Mouse (Mus musculus): Measurements from ENCODE around the gene Agpat3.

DNA sequence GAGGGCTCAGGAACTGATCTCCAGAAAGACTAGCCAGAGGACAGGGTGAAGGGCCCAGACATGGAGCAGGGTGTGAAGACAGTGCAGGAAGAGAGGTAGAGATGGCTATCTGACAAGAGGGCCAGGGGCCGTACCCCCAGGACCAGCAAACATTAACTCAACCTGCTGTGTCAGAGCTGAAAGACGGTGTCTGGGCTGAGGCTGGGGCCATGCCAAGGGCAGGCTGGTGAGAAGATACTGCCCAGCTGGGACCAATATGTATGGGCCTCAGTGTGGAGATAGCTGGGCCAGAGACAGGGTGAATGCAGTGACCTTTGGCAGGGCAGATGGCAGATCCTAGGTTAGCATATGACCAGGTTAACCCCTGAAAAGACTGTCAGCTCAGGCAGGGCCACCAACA is 48.8 kb upstream of the Agpat3 start:
- TF ChIP-seq TAL1 (IDR thresholded peaks at IDR 0.05; ENCODE audit: low read length) (no peak), GATA1 (IDR thresholded peaks at IDR 0.05; ENCODE audit: low read length) (no peak)
